Mouse (Mus musculus) R1 (cell line): ENCODE measurements around the gene Gm11639.
A peak's percentile ranks its signal among the peaks of the same experiment; 100 is the strongest.

Experiments
- DNase-seq: peaks from one replicate; pipeline ENCODE4 v3.0.0-alpha.2; 2018; ENCODE audit warnings: low read depth, low spot score

The Gm11639 gene

DNA sequence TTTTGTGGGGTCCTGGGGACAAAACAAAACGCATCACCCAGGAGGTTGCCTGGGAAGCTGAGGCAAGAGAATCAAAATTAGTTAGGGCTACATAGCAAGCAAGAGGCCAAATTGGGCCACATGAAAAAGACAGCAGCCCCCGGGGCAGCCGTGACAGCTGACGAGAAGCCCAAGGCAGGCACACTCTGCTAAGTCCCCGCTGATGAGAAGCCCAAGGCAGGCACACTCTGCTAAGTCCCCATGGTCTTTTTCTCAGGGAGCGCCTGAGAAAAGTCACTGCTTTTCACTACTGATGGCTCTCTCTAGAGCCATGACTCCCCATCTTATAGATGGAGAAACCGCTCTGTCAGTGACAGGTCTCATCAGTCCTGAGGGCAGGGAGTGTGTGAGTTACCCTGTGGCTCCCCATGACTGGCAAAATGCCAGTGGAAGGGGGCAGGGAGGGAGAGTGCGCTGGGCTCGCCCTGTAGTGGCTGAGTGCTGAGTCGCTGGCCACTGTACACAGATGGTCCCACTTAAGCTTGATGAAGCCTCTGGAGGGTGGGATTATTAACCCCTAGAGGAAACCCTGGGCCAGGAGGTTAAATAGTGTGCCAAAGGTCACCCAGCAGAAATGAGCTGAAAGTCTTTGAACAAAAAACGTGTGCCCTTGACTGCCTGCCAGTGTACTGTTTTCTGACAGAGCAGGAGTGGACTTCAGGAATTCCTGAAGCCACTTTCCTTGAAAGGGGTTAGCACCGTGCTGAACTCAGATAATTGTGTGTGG, 467.7 kb downstream of the Gm11639 start:
- DNase-seq = no peak

DNA sequence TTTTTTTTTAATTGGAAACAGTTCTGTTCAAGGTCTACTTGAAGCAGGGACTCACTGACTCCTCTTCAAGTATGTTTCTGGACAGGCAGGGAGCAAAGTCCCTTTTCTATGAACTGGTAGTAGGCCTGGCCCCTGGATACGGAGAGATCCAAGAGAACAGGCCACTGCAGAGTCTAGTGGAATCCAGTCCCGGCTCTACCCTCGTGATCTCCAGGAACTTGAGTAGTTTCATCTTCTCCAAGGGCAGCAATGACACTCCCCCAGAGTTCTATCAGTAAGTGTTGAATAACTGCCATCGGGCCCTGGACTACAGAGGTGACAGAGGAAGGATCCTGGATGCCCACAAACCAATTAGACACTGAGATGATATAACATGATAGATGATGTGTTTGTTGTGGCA, 470.4 kb downstream of the Gm11639 start:
- no peak for DNase-seq

DNA sequence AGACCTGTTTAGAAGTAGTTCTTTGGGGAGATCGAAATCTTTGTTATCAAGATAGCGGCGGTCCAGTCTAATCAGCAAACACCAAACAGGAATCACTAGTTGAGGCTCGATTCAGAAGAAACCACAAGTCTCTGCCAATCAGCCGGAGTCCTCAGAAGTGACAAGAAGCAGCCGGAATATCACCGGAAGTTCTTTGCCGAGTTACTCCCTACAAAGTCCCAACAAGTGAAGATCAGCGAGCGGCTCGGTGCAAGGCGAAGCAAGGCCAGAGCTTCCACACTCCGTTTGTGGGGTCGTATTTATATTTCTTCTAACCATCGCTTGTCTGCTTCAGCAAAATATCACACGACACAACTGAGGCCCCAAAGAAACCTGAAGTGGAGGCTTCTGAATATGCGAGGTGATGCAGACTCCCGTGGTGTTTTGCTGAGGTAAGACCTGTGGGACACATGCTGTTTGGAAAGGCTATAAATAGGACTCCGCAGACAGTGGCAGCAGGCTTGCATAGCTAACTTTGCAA, 471.3 kb downstream of the Gm11639 start:
- peak; percentile 82 for DNase-seq

DNA sequence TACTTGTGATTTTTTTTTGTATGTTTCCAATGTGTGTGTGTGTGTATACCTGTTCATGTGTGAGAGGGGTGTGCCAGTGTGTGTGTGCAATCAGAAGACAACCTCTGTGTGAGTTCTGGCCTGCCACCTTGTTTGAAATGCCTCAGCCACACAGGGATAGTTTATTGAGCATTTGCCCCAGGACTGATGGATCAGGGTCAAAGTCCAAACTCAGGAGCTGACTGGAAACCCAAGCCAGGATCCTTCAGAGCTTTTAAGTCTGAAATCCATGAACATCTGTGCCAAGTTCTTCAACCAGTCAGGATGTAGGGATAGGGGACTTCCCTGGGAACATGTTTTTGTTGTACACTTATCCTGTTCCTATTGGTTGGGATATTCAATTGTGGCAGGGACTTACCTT, 472.5 kb downstream of the Gm11639 start:
- no peak for DNase-seq

DNA sequence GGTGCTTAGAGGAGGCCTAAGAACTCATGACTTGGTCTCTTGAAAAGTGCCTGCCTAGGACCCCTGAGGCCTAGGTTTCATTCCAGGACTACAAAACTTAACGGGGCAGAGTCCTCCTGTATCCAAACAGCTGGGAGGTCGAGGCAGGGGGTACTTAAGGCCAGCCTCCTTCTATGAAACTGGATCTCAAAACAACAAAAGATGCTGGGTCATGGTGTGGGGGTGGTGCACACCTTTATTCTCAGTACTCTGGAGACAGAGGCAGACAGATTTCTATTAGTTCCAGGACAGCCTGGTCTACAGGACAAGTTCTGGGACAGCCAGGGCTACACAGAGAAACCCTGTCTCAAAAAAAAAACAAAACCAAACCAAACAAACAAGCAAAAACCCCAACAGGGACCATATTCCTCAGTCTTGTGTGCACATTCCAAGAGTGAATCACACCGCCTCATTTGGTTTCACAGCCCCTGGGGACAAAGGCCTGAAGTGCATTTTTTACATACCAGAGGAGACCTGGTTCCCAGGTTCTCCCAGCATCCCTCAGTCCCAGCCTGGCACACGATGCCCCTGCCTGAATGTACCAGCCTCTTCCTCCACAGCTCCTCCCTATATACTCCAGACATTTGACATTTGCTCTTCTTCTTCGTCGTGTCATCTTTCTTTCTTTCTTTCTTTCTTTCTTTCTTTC, 474.3 kb downstream of the Gm11639 start:
- DNase-seq = peak; percentile 94

DNA sequence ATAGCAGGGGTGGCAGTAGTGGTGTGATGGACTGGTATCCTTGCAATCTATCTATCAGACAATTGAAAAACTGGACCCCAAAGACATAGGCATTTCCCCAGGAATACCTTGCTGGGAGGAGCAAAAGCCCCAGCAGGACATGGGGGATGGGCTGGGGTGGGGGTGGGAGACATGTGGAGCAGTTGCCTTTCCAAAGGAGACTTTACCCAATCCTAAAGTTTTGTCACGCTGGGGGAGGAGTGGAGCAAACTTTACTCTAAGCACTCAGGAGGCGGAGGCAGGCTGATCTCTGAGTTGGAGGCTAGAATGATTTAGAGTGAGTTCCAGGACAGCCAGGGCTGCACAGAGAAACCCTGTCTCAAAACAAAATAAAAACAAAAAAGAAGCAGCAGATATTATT, 475.9 kb downstream of the Gm11639 start:
- DNase-seq = peak; percentile 82

DNA sequence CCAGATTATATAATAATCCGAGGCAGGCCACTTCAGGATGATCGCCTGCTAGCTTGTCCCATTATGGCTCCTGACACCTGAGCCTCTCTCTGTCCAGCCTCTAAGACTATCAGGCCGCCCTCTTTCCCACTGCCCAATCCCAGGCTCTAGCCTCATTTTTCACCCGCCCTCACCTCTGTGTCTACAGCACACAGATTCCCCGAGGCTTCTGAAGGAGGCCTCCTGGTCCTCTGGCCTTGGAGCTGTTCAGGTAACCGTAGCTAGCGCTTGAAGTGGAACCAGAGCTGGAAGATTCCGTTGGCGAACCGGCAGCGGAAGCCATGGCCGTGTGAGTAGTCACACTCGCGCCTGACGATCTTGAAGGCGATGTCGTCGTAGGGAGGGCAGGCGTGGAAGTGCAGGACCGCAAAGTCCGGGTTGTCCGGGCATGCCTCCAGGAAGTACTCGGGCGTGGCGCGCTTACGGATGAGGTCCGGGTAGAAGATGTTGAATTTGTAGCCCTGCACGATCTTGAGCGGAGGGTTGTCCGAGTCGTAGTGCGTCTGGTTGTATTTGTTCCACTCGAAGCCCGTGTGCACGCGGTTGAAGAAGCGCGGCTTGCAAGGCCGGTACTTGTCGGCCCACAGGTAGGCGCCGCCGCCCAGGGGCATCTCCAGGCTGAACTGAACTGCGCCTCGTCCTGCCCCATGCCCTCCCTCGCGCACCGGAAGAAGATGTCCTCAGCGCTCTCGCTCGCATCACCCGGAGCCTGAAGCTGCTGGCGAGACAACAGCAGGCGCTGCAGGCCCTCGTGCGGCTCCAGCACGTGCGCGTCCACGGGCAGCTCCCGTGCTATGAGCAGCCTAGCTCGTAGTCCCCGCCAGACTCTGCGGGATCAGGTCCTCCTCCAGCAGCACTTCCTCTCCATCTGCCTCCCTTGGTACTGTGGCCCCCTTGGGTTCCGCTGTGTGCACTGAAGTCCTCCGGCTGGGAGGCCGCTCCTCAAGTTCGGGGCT, 479.3 kb downstream of the Gm11639 start:
- peak; percentile 86 for DNase-seq

DNA sequence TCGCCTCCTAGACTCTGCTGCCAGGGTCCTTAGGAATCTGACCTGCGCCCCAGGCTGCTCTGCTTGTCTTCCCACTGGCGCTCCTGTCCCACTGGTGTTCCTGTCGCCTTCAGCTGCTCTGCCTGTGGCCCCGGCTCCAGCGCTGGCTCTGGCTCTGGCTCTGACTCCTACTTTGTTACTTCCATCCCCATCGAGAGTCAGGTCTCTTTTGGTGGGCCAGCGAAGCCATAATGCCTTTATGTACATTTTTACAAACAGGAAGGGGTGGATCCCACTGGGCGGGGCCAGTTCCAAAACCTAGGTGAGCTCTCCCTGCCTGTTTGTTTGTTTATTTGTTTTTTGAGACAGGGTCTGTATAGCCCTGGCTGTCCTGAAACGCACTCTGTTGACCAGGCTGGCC, 481.3 kb downstream of the Gm11639 start:
- DNase-seq = peak; percentile 51
